Mouse (Mus musculus) embryonic facial prominence, embryonic 15.5 days (tissue): ENCODE results near the gene Gm11492. TPM values are rescaled to one million over a fixed set of nuclear protein-coding genes. Genes with fewer than 3 reads are reported as not detected.

ENCODE experiments used
- ATAC-seq: fragments of 200-750 bp; cut with Nextera tagmentation; 2 replicates; pipeline ENCODE4 v1.8.0; 2017; ENCODE audit warnings: low read depth, moderate TSS enrichment; ENCODE audit not compliant: insufficient number of reproducible peaks, low FRiP score, low TSS enrichment
- H3K27ac ChIP-seq: fragments of 300-500 bp; sonication (generic); replicated peaks from 2 replicates; pipeline ENCODE4 v1.5.1; 2015; ENCODE audit warnings: mild to moderate bottlenecking, inconsistent platforms
- H3K27me3 ChIP-seq: fragments of 300-500 bp; sonication (generic); 2 replicates; pipeline ENCODE4 v1.6.1; 2015; ENCODE audit warnings: inconsistent platforms
- H3K36me3 ChIP-seq: fragments of 300-500 bp; sonication (generic); 2 replicates; pipeline ENCODE4 v1.6.1; 2015; ENCODE audit warnings: mild to moderate bottlenecking, inconsistent platforms
- H3K4me1 ChIP-seq: fragments of 300-500 bp; sonication (generic); 2 replicates; pipeline ENCODE4 v1.6.1; 2015; ENCODE audit warnings: inconsistent platforms
- H3K4me2 ChIP-seq: fragments of 300-500 bp; sonication (generic); replicated peaks from 2 replicates; pipeline ENCODE4 v1.6.1; 2015; ENCODE audit warnings: mild to moderate bottlenecking, inconsistent platforms
- H3K4me3 ChIP-seq: fragments of 300-500 bp; sonication (generic); replicated peaks from 2 replicates; pipeline ENCODE4 v1.5.1; 2015; ENCODE audit warnings: mild to moderate bottlenecking, inconsistent platforms
- H3K9ac ChIP-seq: fragments of 300-500 bp; sonication (generic); 2 replicates; pipeline ENCODE4 v1.6.1; 2015; ENCODE audit warnings: inconsistent platforms
- H3K9me3 ChIP-seq: fragments of 300-500 bp; sonication (generic); replicated peaks from 2 replicates; pipeline ENCODE4 v1.6.1; 2016; ENCODE audit warnings: inconsistent platforms
- WGBS: fragments of 180-500 bp; shearing (Covaris S2); methylation state at CpG from one replicate; pipeline ENCODE4 v1.1.7; 2015; 5-methylcytosine and 5-hydroxymethylcytosine counted together
- polyA plus RNA-seq: library from polyadenylated mRNA; unstranded; fragments of >200 nt; fragmentation: Nextera tagmentation; extraction: Ambion mirVana; gene quantifications from 2 replicates; pipeline ENCODE4 v1.2.1, GENCODE M21; 2015

Gene Gm11492
- polyA plus RNA-seq, 1 experiment from 2014 or later = not detected

DNA sequence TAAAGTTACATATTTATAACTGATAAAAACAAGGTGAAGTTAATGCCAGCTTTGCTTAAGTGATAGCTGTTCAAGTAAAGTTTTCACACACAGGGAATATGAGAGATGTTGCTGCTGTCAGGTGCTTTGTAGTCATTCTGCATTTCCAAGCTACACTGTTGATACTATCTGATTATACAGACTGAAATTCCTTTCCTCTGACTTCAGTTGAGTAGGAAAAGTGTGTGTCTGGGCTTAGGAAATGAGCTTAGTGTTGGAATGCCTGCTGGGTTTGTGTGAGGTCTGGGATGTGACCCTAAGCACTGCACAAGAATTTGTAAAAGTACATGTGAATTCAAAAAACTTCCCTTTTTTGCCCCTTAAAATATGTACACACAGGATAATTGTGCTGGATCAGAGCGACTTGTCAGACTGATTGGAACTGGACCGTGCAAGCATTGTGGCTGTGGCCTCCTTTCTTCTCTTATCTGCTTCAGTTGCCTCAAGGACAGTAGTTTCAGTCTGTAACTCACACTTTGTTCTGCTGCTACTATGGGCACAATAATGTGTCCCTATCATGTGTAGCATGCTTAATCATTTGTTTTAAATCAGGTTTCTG, 11.2 kb upstream of the Gm11492 start:
- no peaks in the 10 kb centered on the region for H3K27me3 ChIP-seq
- 0 out of 2 replicates have a peak, but pooled peaks have one; percentile 54 for ATAC-seq
- no peaks in the 10 kb centered on the region for H3K36me3 ChIP-seq
- no peak overlapping the region for H3K9ac ChIP-seq
- 39% methylated on average over 2 of the region's 2 CpGs for WGBS
- 0 out of 2 replicates have a peak, but pooled peaks cover 5% of the 10 kb centered on the region for H3K4me1 ChIP-seq
- H3K4me2 ChIP-seq = no peak overlapping the region
- no peak overlapping the region for H3K27ac ChIP-seq
- H3K9me3 ChIP-seq = no peaks in the 10 kb centered on the region
- H3K4me3 ChIP-seq = no peak overlapping the region

DNA sequence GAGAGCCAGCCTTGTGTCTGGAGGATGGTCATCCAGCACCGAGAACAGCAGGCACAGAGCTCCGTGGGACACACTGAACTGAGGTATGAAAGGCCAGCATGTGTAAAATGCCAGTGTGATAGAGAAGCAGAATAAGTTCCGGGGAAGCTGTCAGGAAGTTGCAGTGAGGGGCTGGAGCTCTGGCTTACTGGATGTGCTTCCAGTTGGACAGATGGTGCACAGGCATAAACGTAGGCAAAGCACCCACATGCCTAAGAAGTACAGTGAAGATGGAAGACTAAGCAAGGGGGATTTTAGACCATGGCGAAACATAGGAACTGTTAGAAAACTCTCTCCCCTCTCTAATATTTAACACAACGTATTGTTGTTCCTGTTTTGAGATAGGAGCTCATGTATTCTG, 5.2 kb upstream of the Gm11492 start:
- no peaks in the 10 kb centered on the region for H3K9me3 ChIP-seq
- no peak for ATAC-seq
- H3K4me2 ChIP-seq = no peak overlapping the region
- no peaks in the 10 kb centered on the region for H3K36me3 ChIP-seq
- WGBS = 70% methylated on average over 6 of the region's 6 CpGs
- no peak overlapping the region for H3K27ac ChIP-seq
- H3K4me1 ChIP-seq = no peaks in the 10 kb centered on the region
- H3K27me3 ChIP-seq = no peaks in the 10 kb centered on the region
- H3K4me3 ChIP-seq = no peak overlapping the region
- H3K9ac ChIP-seq = no peak overlapping the region

DNA sequence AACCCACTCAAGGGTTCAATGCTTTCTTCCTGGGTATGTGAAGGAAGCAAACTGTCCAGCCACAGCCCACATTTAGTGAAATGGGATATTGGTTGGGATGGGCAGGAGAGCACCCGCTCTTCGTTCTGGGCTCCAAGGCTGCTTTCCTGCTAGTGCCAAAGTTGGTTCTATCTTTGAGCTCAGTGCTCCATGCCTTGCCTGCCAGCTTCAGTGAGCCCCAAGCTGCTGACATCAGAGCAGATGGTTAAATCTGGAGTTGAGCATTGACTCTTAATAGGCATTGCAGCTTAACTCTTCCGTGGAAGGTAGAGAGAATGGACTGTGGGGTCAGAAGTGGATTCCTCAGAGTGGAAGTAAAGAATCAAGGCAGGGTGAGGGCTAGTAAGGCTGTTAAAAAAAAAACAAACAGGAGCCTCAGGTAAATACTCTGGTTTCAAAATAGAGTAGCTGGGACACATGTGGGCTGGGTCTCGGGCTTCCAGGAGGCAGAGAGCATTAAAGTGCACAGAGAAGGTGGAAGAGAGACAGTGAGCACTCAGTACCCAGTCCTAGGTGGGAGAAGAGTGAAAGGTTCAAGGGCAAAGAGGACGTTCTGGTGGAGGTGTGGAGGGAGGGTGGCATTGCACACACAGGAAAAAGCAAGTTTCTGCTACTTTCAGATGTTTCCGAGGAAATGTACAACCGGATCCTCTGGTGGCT, 2.0 kb downstream of the Gm11492 start, which contains the start of gene Sept4:
Gene Sept4, plus strand, starts transcription at position 649 of the 699 bp plus-strand sequence.
- Histone ChIP-seq H3K27ac (0 out of 2 replicates have a peak within 1 kb of the TSS, but pooled peaks have one; percentile 7), H3K4me1 (peaks cover 10% of the 10 kb centered on the region), H3K9me3 (no peaks in the 10 kb centered on the region), H3K4me2 (no peak within 1 kb of the TSS), H3K27me3 (no peaks in the 10 kb centered on the region), H3K4me3 (no peak within 1 kb of the TSS), H3K36me3 (no peaks in the 10 kb centered on the region), H3K9ac (no peak within 1 kb of the TSS)
- WGBS = 68% methylated on average over 7 of the region's 7 CpGs
- no peak for ATAC-seq

DNA sequence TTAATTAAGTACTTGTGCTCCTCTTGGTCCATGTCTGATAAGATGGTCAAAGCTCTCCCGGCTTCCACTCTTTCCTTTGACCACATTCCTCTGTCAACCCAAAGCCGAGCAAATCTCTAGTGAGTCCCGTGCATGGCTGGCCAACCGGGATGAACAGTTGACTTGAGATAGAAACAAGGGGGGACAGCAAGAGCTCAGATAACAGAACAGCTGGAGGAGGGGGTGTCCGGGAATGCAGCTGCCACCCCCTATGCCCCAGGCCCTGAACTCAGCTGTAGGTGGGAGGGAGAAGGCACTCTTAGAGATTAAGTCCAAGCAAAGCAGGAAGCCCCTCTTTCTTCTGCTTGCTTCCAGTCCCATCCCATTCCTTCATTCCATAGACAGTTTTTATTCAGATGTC, 4.3 kb downstream of the Gm11492 start:
- Histone ChIP-seq H3K4me1 (peaks cover 14% of the 10 kb centered on the region), H3K27ac (no peak overlapping the region), H3K27me3 (no peaks in the 10 kb centered on the region), H3K4me2 (no peak overlapping the region), H3K4me3 (no peak overlapping the region), H3K36me3 (no peaks in the 10 kb centered on the region), H3K9me3 (no peaks in the 10 kb centered on the region), H3K9ac (no peak overlapping the region)
- WGBS = 48% methylated on average over 5 of the region's 5 CpGs
- no peak for ATAC-seq

DNA sequence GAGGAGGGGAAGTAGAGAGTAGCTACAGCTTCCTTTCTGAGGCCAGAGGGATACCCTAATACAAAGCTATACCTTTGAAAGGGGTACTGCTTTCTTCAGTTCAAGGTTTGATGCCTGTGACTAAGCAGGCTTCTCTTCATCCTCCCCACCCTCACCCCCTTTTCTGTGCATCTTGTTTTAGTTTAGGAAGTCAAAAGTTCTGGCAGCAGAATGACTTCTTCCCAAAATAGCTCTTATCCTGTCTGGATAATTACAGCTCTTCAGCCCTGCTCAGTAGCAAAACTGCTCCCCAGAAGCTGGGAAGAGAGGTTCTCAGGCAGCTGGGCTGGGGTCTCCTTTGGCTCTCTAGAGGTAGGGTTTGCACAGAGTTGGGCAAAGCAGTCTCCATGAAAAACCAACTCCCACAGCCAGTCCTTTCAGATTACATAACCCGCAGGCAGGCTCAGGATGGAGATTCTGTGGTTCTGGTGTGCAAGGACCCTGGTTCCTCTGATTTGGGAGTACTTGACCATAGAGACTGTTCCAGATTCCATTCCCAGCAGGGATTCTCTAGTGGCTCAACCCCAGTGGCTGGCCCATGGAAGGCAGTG, 5.0 kb downstream of the Gm11492 start:
- no peaks in the 10 kb centered on the region for H3K36me3 ChIP-seq
- H3K9ac ChIP-seq = no peak overlapping the region
- peak overlapping the region; percentile 63; the same call in 1 of the 2 replicates for H3K27ac ChIP-seq
- WGBS = 78% methylated on average over 1 of the region's 1 CpGs
- peaks cover 14% of the 10 kb centered on the region for H3K4me1 ChIP-seq
- no peak overlapping the region for H3K4me2 ChIP-seq
- H3K27me3 ChIP-seq = no peaks in the 10 kb centered on the region
- no peak overlapping the region for H3K4me3 ChIP-seq
- no peak for ATAC-seq
- H3K9me3 ChIP-seq = no peaks in the 10 kb centered on the region

DNA sequence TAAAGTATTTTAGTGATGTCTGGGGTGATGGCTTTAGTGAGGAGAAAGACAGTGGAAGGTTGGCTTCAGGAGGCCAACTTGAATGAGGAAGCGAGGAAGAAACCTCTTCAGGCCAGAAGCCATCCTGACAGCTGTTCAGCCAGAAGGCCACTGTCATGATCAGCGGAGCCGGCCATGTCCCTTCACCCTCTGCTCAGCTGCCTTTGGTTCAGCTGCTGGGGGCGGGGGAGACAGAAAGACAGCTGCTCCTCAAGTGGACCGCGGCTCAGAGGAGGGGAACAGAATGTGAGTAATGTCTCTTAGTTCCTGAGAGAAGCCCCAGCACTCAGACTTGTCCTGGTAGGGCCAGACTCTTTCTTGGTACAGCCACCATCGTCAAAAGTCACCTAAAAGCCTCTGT, 7.3 kb downstream of the Gm11492 start:
- Histone ChIP-seq H3K4me2 (no peak overlapping the region), H3K27ac (peak overlapping the region; percentile 29; the same call in 1 of the 2 replicates), H3K4me1 (peaks cover 29% of the 10 kb centered on the region), H3K9ac (no peak overlapping the region), H3K36me3 (no peaks in the 10 kb centered on the region), H3K27me3 (no peaks in the 10 kb centered on the region), H3K4me3 (no peak overlapping the region), H3K9me3 (no peaks in the 10 kb centered on the region)
- whole genome bisulfite sequencing = 81% methylated on average over 7 of the region's 7 CpGs
- ATAC-seq = no peak

DNA sequence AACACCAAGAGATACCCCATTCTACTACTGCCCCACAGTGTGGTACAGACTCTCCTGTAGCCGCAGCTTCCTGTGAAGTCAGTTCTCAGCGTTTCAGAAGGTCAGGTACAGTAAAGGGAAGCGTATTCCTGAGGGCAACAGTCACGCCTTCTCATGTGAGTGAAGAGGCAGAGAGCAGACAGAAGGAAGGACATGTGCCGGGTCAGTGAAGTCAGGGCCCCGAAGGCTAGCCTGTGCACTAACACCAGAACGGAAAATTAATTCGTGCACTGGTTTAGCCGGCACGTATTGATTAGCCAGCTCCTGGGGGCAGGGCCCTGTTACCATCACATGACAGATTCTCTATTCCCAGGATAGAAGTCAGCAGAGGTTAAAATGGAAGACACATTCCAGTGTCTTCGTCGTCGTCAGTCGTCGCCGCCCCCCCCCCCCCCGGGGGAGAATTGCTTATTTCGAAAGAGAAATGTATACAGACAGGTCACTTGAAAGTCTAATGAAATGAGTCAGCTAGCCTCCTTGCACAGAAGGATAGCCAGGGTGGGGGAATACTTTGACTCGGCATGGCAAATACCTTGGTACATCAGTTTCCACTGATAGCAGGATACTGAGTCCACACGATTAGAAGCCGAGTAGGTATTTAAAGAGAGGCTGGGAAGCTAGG, 8.2 kb downstream of the Gm11492 start:
- 58% methylated on average over 21 of the region's 21 CpGs for WGBS
- ATAC-seq = no peak
- peak overlapping the region; percentile 29; the same call in 1 of the 2 replicates for H3K27ac ChIP-seq

DNA sequence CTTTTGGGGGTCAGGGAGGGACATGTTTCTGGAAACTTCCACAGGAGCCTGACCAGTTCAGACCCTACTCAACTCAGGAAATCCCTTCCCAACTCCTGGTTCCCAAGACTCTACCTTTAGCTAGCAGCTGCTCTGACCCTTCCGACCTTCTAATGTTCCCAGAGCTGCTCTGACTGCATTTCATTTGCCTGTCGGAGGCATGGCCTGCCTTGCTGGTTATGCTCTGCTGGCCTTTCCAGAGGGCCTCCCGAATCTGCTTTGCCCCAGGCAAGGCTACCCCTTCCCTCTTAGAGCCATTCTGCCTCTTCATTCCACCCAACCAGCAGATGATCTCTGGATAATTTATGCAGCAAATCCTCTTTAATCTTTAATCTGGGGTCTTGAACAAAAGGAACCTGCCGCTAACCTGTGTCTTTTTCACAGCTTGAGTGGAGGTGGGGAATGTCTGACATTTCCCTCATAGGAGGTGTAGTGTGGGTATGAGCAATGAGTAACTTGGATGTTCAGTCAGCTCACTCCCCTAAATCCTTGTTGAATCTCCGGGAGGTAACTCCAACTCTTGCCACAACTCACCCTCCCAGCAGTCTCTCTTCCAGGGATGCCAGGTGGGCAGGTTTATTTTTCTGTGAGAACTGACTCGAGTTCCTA, 11.3 kb downstream of the Gm11492 start:
- ATAC-seq = no peak
- H3K9ac ChIP-seq = no peak overlapping the region
- H3K4me1 ChIP-seq = peaks cover 20% of the 10 kb centered on the region
- no peaks in the 10 kb centered on the region for H3K36me3 ChIP-seq
- H3K4me3 ChIP-seq = peak overlapping the region; percentile 57
- H3K27me3 ChIP-seq = no peaks in the 10 kb centered on the region
- WGBS = 13% methylated on average over 6 of the region's 6 CpGs
- no peak overlapping the region for H3K27ac ChIP-seq
- H3K9me3 ChIP-seq = no peaks in the 10 kb centered on the region
- H3K4me2 ChIP-seq = peak overlapping the region; percentile 94

More for the DNA sequence above, 8.2 kb downstream of the Gm11492 start:
- H3K4me1 ChIP-seq = peaks cover 30% of the 10 kb centered on the region
- no peaks in the 10 kb centered on the region for H3K9me3 ChIP-seq
- H3K4me2 ChIP-seq = no peak overlapping the region
- H3K4me3 ChIP-seq = no peak overlapping the region
- H3K27me3 ChIP-seq = no peaks in the 10 kb centered on the region
- no peak overlapping the region for H3K9ac ChIP-seq
- H3K36me3 ChIP-seq = no peaks in the 10 kb centered on the region

DNA sequence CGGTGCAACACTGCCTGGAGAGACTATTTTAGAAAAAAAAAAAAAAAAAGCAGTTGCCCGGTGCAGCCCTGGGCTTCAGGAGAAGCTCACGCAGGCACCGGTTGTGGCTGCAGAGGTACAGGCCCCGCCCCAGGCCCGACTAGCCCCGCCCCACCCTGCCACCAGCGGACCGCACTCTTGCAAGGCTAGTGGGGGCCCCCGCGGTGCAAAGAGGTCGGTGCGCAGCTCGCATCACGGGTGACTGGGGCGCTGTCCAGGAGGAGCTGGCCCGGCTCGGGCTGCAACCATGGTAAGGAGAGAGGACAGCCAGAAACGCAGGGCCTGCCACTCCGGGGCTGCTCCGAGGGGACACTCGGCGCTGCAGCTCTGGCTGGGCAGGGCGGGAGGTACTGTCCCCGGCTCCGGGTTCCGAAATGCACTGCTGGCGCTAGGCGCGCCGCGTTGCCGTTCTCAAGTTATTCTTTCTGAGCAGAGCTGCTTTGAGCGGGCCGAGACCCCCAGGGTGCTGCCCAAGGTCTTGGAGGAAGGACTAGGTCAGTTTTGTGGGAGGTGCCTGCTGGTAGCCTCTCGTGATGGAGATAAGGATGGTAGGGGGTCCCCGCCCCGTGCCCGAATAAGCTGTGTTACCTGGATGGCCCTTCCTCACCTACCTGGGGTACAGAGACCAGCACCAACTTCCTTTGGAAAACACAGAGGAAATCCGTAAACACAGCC, 12.0 kb downstream of the Gm11492 start:
- Histone ChIP-seq H3K4me1 (peaks cover 20% of the 10 kb centered on the region), H3K9ac (peak overlapping the region; percentile 39), H3K4me2 (peak overlapping the region; percentile 94), H3K4me3 (peak overlapping the region; percentile 57), H3K27ac (peak overlapping the region; percentile 48; the same call in 1 of the 2 replicates), H3K9me3 (no peaks in the 10 kb centered on the region), H3K36me3 (no peaks in the 10 kb centered on the region), H3K27me3 (no peaks in the 10 kb centered on the region)
- ATAC-seq = peak; percentile 59; the same call in 1 of the 2 replicates
- 1% methylated on average over 40 of the region's 40 CpGs for WGBS

DNA sequence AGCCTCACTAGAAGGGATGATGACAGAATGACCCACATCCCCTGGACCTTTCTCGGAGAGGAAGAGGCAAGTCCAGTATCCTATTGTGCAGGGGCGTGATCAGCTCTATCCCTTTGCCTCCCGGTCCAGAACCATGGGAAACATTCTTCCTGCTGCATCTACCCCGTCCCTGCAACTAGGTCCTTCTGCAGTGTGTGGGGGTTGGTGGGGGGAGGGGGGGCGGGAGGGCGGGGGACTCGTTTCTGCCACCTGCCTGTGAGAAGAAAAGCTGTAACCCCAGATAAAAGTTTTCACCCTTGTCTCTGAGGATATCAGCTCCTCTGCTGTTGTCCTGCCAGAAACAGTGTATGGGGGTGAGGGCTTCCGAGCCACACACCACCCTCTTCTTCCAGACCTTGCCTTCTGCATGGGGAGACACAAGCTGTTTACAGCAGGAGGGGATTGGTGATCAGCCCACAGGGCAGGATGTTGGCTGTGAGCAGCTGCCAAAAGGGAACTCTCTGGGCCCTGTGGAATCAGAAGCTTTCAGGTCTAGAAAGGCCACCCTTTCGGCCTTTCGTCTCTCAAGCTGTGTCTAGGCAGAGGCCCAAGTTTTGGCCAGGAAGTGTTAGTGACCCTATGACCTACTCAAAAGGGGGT, 12.6 kb downstream of the Gm11492 start:
- Histone ChIP-seq H3K4me1 (peaks cover 20% of the 10 kb centered on the region), H3K9ac (no peak overlapping the region), H3K27me3 (no peaks in the 10 kb centered on the region), H3K4me2 (peak overlapping the region; percentile 94), H3K4me3 (peak overlapping the region; percentile 57), H3K27ac (no peak overlapping the region), H3K9me3 (no peaks in the 10 kb centered on the region), H3K36me3 (no peaks in the 10 kb centered on the region)
- WGBS = 21% methylated on average over 10 of the region's 10 CpGs
- 0 out of 2 replicates have a peak, but pooled peaks have one; percentile 20 for ATAC-seq
